Mouse (Mus musculus) monocyte, adult 2 months (primary cell): ENCODE data around the gene Mepce.
"Not testable (repeated sequence)": the region's sequence is repeated elsewhere in the genome, so short reads cannot be mapped to it uniquely, and the experiment has no call there.

ENCODE experiments used
- DNase-seq, 2 experiments: peaks; one replicate each; pipeline ENCODE4 v3.0.0; 2022; ENCODE audit warnings: low spot score in 2 of 2, low read depth in 1 of 2

Mepce gene

DNA sequence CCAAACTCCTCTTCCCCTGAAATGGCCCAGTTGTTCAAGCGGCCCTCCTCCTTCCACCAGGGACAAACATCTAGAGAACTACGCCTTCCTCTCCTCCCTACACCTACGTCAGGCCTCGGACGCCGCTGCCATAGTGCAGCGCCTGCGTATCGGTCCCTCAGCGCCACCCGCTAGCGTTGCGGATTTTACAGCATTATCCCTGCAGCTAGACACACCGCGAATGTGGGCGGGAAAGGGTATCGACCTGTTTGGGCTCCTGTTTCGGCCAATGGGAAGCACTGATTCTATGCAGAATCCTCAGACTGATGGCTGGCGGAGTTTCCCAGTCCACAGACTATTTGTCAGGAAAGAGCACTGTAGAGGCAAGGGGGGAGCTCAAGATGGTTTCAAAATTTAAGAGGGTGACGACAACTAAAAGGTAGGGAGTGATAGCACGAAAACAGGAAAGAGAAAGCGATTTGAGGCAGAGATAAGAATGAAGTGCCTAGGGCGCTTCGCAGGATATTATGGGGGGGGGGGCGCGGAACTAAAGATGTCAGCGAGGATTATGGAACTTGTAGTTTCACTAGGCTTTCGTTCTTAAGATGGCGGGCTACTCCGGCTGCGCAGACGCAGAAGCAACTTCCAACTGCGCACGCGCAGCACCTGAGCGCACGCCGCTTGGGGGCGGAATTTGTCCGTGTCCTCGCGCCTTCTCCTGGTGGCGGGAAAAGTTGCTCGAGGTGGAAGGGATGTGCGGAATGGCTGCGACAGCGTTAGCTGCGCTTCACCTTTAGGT is at the start of gene Mepce, which contains the start of gene Zcwpw1:
Gene Mepce (minus strand): TSS at position 505 of the 778 bp plus-strand sequence.
Gene Zcwpw1 (plus strand): TSS at position 648 of the 778 bp plus-strand sequence.
- peak; percentile 90 for DNase-seq

DNA sequence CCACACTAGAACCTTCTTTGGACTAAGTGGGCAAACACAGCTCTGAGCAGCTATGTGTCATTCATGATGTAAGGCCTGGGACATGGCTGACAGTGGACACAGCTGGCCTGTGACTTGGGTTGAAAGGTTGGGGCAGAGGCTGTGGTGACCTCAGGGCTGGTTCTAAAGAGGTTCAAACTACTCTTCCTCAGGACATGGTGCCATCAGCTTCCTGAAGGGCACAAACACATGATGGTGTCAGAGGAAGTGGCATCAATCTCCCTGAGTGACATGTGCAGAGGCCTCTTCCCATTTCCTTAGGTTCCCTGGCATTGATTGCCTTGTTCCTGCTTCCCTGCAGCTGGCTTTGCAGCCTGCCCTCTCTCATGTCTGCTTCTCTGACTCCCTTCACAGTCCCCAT is 49.7 kb upstream of the Mepce start:
- DNase-seq, result not testable (repeated sequence)

DNA sequence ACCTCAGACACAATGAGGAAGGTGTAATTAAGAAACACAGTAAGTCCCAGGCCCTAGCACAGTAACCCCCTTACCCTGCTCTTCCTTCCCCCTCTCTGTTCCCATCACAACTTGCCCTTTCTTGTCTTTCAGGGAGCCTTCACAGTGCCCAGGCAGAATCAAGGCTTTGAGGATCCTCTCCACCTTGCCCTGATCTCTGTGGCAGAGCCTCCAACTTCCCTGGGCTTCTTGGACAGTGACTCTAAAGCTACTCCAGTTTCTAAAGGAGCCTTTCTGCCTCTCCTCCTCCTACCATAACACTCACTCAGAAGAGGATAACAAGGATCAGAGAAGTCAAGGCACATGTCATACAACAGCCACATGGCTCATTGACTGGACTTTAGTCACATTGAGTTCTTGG is 49.2 kb upstream of the Mepce start:
- DNase-seq, result no peak

DNA sequence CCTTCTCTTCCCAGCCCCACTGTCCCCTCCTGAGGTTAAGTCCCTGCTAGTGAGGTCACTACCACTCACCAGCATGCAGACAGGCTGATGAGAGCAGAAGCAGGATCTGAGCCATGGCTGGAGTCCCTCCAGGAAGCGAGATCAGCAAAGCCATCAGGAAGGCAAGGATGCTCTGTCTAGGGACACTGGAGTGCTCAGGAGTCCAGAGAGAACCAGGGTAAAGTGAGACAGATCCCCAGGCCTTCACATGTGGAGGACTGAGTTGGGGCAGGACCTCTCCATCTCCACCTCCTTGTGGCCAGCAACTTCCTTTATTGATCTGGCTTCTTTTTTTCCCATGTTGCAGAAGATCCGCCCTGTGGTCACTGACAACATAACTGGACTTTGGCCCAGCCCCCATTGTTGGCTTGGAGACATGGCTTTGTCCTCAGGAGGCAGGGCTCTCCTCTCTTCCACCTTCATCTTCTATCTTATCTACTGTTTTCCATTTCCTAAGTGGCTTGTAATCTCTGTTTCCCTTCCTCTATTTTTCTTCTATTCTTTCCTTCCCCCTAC is 48.6 kb upstream of the Mepce start, which contains the start of gene Pilra:
Gene Pilra (minus strand): TSS at position 316 of the 555 bp plus-strand sequence.
- DNase-seq, result peak in 1 of 2 experiments; percentile 48

DNA sequence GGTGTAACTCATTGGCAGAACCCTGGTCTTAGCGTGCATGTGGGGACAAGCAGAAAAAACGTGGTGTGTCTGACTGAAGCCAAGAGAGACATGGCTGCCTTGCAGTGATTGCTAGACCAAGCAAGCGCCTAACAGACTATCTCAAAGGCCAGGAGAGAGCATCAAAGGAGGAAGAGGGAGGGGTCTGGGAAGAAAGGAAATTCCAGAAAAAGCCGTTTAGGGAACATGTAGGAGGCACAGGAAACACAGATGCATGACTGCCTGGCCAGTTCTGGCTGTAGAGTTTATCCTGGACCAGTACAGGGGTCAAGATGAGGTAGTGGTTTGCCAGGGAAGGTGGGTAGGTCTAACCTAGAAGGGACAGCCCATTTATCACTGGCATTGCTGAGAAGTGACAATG is 46.0 kb upstream of the Mepce start:
- no peak for DNase-seq

DNA sequence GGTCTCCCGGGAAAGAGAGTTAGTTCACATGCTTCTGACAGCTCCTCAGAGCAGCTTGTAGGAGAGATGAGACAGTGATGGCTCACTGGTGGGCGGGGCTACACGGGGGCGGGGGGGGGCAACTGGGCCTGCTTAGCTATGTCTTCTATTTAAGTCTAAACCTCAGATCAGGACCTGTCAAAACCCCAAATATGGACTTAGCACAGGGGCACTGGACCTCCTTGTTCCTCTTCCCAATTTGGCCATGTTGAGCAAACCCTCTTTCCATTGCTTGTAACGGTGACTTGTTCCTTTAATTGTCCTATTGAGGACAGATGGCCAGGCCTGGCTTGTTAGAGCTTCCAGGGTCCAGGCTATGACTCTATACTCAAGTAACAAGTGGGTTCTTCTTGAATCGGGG is 44.1 kb upstream of the Mepce start:
- DNase-seq, result no peak

DNA sequence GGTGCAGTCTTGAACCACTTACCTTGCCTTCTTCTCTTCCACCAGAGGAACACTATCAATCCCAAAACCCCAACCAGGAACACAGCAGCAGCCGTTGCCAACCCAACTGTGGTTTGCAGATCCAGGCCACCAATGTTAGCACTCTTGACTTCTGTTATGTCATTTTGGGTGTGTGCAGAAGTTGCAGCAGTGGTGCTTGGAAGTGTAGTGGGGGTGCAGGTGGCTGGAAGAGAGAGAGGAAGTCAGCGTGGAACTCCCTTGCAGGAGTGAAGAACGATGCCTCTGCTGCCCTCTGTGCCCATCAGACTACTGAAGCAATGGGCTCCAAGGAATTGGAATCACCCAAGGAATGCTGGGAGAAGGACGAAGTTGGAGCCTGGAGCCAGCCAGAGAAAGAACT is 43.7 kb upstream of the Mepce start:
- no peak for DNase-seq

DNA sequence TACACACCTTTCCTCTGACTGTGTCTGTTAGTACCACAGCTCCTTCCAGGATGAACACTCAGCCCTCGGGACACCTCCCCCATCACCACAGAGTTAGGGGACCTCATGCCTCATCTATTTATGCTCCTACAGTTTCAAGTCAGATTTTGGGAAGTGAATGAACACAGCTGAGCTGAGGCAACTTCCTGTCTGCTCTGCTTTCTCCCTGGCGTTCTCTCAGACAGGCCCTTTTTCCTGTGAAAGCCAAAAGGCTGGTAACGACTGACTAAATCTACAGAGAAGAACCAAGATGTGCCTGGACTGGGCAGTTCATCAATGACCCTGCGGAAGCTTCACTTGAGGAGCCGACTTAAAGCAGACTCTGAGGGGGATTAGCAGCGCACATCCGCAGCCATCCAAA is 42.8 kb upstream of the Mepce start:
- DNase-seq, result no peak

DNA sequence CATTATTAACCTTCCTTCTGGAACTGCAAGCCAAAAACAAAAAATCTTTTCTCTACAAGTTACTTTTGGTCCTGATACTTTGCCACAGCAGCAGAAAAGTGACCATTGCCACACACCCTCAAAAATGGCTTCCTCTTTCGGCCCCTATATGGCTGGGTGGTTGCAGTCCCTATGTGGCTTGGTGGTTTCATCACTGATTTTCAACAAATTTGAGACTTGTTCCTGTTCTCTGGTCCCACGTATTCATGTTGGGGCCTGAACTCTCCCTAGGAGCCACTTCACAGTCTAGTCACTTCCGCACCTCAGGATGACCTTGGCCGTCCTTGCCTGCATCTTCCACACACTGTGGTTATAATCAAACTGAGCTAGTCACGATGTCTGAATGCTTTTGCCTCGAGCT is 41.2 kb upstream of the Mepce start:
- DNase-seq, result peak; percentile 66 to 69

DNA sequence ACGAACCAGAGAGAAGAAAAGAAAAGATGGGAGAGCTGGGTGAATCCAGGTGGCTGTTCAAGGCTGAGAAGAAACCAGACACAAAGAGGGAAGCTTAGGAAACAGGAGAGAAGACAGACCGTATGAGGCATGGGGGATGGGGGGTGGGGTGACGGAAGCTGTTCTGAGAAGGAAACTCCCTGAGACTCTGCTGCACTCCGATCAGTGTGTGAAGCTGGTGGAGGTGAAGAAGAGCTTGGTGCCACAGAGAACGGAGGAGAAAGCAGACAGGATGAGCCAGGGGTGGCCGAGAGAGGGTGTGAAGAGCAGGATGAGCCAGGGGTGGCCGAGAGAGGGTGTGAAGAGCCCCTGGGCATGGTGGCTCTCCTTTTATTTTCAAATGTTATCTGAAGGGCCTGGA is 39.0 kb upstream of the Mepce start:
- no peak for DNase-seq

DNA sequence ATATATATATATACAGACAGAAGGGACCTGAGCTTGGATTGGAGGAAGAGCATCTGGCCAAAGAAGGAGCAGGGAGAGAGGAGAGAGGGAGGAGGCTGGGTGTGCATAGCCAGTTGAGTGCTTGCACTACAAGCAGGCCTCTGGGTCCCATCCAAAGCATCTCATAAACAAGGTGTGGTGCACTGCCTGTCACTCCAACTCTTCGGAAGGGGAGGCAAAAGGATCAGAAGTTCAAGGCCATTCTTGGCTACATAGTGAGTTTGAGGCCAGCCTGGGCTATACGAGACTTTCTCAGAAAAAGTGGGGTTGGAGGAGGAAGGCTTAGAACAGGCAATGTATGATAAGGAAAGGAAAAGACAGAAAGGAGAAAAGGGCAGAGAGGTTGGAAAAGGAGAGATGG is 38.5 kb upstream of the Mepce start:
- no peak for DNase-seq

DNA sequence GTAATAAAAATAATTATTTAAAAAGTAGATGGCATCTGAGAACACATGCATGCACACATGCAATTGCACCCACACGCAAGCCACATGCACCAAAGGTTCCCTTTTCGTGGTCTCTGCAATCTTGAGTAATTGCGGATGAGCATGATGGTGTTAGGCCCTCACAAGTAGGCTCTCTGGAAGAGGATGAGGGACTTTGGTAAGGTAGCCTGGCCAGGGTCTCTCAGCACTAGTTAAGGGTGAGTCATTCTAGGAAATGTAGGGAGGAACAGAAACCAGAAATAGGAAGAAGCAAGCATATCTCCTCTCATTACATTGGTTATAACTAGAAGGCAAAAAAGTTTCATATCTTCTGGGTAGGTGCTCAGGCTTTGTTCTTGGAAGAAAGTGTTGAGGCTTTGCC is 37.6 kb upstream of the Mepce start:
- DNase-seq, result peak in 1 of 2 experiments; percentile 19

DNA sequence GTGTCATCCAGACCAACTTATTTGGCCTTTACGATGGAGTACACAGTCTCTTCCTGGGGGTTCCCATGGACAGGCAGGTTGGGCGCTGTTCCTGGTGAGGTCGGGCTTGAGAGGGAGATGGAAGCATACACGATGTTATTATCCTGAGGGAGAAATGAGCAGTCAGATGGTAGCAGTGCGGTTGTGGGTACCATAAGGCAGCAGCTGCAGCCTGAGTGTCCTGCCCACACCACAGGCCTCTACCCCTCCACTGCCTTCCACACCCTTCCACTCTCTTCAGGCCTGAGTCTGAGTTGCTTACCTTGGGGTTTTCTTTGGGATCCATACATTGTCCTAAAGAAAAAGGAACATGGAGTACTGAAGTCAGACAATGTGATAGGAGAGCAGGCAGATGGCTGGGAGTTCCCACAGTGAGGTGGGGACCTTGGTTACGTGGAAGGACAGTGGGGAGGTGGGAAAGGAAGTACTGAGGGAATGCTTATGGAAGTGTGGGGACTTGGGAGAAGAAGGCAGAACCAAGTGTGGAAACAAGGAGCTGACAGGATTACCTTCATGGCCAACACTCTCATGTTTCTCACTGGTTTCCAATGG is 36.1 kb upstream of the Mepce start:
- no peak for DNase-seq

DNA sequence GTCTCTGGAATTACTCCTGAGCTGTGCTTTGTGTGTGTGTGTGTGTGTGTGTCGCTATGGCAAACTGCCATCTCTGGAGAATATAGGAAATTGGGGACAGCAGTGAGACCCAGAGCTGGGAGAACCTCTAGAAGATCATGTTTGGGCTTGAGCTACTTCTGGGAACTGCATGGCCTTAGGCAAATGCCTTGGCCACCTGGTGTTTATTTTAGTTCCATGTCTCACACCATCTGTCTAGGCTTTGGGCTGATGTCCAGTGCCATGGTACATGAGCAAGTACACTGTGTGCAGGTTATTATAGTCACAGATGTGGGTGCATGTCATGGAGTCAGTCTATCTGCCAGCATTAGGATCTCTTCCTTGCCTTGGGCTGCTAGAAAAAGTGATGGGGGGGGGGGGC is 35.1 kb upstream of the Mepce start:
- DNase-seq, result no peak

DNA sequence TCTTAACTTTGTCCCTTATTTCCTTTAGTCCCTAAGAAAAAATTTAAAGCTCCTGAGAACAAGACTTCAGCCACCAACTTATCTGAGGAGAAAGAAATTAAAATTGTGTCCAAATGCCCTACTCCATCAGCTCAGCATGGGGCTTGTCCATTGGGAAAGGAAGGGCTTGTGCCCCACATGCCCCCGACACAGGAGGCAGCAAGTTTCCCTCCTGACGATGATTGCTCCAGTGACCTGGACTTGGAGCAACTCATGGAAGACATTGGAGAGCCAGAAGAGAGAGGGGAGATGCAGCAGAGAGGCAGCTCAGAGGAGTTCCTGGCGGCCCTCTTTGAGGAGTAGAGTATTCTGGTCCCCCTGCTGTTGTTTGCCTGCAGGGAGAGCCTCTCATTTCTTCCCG is 34.7 kb upstream of the Mepce start:
- DNase-seq, result no peak

DNA sequence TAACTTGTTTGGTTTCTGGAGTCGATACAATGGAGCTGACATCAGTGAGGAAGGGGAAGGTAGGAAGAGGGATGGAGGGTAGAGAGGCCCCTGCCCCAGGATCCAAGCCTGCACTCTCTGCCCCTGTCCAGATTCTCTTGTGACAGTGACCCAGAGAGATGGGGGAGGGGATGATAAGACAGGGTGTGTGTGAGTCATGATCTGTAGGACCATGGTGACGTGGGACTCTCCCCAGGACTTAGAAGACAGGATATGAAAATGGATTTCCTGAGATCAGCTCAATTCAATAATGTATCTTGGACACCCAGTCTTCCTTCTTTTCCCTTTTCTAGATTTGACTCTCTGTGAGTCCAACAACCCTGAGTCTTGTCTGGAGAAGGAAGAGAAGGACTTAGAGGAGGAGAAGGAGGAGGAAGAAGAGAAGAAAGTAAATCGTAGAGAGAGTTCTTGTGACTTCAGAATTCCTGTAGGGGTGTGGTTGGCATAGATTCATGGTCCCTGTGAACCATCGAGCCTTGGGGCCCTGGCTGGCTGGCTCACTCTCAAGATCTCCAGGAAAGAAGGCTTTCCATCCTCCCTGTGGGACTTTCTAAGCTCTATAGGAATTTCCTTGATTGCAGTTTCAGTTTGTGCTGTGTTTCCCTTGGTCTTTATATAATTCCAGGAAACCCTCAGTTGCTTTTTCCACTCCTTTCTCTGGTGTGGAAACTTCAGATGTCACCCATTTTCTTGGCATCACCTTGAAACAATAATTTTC is 30.2 kb upstream of the Mepce start:
- no peak for DNase-seq

DNA sequence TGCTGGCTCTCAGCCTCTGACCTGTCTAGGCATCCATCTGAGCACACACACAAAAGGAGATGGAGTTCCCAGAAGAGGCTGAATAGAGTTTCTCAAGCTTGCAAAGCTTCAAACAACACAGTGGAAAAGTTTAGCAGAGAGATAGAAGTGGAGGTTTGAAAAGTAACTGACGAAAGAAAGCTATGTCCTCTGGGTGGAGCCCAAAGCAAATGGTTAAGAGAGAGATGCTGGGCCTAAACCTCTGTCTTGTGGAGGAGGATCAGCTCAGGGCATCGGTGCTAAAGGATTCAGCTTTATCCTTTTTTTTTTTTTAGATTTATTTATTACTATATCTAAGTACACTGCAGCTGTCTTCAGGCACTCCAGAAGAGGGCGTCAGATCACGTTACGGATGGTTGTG is 20.9 kb upstream of the Mepce start:
- no peak for DNase-seq

DNA sequence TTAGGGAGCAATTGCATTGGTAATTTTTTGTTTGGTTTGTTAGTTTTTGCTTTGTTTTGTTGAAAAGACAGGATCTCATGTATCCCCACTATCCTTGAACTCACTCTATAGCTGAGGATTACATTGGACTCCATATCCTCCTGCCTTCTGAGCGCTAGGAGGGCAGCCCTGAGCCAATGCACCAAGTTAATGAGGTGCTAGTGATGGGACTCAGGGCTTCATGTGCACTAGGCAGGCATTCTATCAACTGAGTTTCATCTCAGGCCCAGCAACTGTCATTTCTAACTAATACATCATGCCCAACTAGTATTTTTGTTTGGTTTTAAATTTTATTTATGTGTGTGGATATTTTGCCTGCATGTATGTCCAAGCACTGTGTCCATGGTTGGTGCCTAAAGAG is 18.7 kb upstream of the Mepce start:
- no peak for DNase-seq

DNA sequence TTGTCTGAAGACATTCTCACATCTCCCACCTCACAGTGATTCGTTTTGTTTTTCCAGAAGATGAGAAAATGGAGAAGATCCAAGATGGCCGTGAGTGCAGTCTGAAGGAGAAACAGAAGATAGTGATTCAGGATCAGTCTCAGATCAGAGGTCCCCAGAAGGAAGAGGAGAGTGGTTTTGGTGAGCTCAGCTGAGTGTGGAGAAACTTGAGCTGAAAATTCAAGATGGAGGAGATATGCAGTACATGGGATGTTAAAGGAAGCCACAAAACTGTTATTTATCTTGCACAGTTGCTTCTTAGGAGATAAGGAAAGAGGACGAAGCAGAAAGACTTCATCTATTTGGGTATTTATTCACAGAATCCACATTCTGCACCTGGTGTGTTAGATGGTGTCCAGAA is 13.5 kb upstream of the Mepce start:
- DNase-seq, result no peak

DNA sequence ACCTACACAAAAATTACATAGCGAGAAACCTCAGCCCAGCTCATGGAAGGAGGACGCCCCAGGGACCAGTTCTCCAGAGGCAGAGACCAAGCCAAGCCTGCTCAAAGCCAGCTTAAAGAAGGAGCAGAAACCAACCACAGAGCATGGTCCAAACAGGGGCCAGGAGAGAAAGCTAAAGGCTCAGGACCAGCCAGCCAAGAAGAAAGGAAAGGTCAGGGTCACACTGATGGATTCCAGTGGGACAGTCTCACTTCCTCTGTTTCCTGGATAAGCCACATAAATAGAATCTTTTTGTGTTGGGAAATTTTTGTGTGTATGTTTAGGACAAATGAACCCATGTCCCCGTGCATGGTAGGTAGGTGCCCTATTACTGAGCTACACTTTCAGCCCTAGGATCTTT is 9.2 kb upstream of the Mepce start:
- no peak for DNase-seq

DNA sequence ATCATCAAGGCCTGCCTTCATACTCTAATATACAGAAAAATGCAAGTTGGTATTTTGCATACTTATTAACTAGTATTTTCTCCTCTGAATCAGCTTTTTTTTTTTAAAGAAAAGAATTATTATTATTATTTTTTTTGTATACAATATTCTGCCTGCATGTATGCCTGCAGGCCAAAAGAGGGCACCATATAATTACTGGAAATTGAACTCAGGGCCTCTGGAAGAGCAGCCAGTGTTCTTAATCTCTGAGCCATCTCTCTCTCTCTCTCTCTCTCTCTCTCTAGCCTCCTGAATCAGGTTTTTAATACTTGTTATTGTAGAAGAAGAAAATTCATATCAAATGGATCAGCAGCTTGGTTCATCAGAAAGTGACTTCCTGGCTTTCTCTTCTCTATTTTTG is 4.1 kb upstream of the Mepce start:
- no peak for DNase-seq
